7 mouse cellular contexts compared by ENCODE assay signal in the genomic region with DNA sequence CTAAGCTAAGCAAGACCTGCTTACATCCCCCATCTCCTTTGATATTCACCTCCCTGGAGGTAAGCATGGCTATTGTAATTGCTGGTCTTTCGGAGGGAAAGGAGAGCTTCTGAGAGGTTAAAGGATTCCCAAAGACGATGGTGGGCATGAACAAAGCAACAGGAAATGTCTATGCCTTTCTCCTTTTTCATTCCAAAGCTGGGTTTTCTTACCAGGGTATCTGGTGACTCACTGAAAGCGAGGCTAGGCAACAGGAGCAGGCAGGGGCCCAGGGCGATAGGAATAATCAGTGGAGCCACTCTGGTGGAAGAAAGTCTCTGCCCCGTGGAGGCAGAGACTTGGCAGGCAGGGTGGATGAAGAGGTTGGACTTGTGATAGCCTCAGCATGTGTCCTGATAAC. TPM values are rescaled to one million over a fixed set of nuclear protein-coding genes. Genes with fewer than 3 reads are reported as not detected.
DNase-seq lines count a peak whose midpoint lies in the region; ATAC-seq and TF ChIP-seq lines count a peak whose summit lies in the region.

A gene (minus strand): TSS at position 272 of the 400 bp plus-strand sequence.

- peak within 1 kb of the TSS; percentile 92 for H3K4me2 ChIP-seq in lung, embryonic 14.5 days
- peak within 1 kb of the TSS; percentile 90 for H3K4me2 ChIP-seq in embryonic facial prominence, embryonic 11.5 days (ENCODE audit: low read depth, low read length)
- peak within 1 kb of the TSS; percentile 94 for H3K4me2 ChIP-seq in intestine, postnatal 0 days (replicated peaks; ENCODE audit: low read depth)
- H3K4me2 ChIP-seq in neural tube, embryonic 15.5 days: peak within 1 kb of the TSS; percentile 90

- no peaks in the 10 kb centered on the region; the same call in 1 of the 2 replicates for H3K27me3 ChIP-seq in lung, embryonic 14.5 days (ENCODE audit: insufficient read depth, low read length)
- H3K27me3 ChIP-seq in embryonic facial prominence, embryonic 11.5 days (ENCODE audit: control insufficient read depth, insufficient read depth, low read length): no peaks in the 10 kb centered on the region
- no peaks in the 10 kb centered on the region for H3K27me3 ChIP-seq in intestine, postnatal 0 days (replicated peaks; ENCODE audit: control insufficient read depth, insufficient read depth, low read length)
- peaks cover 9% of the 10 kb centered on the region for H3K27me3 ChIP-seq in neural tube, embryonic 15.5 days (replicated peaks)

- peak within 1 kb of the TSS; percentile 65 for H3K9ac ChIP-seq in lung, embryonic 14.5 days
- peak within 1 kb of the TSS; percentile 68 for H3K9ac ChIP-seq in embryonic facial prominence, embryonic 11.5 days (replicated peaks; ENCODE audit: low read length)
- peak within 1 kb of the TSS; percentile 60 for H3K9ac ChIP-seq in intestine, postnatal 0 days (ENCODE audit: low read depth, low read length)
- peak within 1 kb of the TSS; percentile 57 for H3K9ac ChIP-seq in neural tube, embryonic 15.5 days (replicated peaks)

- no peak for DNase-seq in lung, embryonic 14.5 days
- no peak for DNase-seq in lung, postnatal 4 days
- DNase-seq in embryonic facial prominence, embryonic 11.5 days (ENCODE audit: low spot score): no peak
- DNase-seq in thymus, postnatal 4 days: no peak
- no peak for DNase-seq in cerebellum, adult 18-20 months

- no peaks in the 10 kb centered on the region for H3K36me3 ChIP-seq in lung, embryonic 14.5 days (ENCODE audit: insufficient read depth)
- H3K36me3 ChIP-seq in embryonic facial prominence, embryonic 11.5 days (replicated peaks; ENCODE audit: control insufficient read depth, insufficient read depth, low read depth, low read length): no peaks in the 10 kb centered on the region
- no peaks in the 10 kb centered on the region for H3K36me3 ChIP-seq in intestine, postnatal 0 days (ENCODE audit: control insufficient read depth, insufficient read depth)
- no peaks in the 10 kb centered on the region for H3K36me3 ChIP-seq in neural tube, embryonic 15.5 days

- no peak for TF ChIP-seq CTCF in lung, embryonic 14.5 days (IDR thresholded peaks at IDR 0.05; ENCODE audit: low read depth)
- no peak for TF ChIP-seq CTCF in intestine, postnatal 0 days (IDR thresholded peaks at IDR 0.05; ENCODE audit: low read depth)

- peak within 1 kb of the TSS; percentile 60 for H3K4me3 ChIP-seq in lung, embryonic 14.5 days (ENCODE audit: low read depth, low read length)
- peak within 1 kb of the TSS; percentile 49 for H3K4me3 ChIP-seq in embryonic facial prominence, embryonic 11.5 days (ENCODE audit: low read depth, low read length)
- peak within 1 kb of the TSS; percentile 61 for H3K4me3 ChIP-seq in intestine, postnatal 0 days (ENCODE audit: low read depth, low read length)
- peak within 1 kb of the TSS; percentile 52 for H3K4me3 ChIP-seq in neural tube, embryonic 15.5 days (replicated peaks)

- 0 out of 2 replicates have a peak, but pooled peaks cover 3% of the 10 kb centered on the region for H3K4me1 ChIP-seq in lung, embryonic 14.5 days (ENCODE audit: insufficient read depth)
- no peaks in the 10 kb centered on the region for H3K4me1 ChIP-seq in embryonic facial prominence, embryonic 11.5 days (ENCODE audit: control insufficient read depth, insufficient read depth, low read length)
- no peaks in the 10 kb centered on the region for H3K4me1 ChIP-seq in intestine, postnatal 0 days (replicated peaks; ENCODE audit: control insufficient read depth, insufficient read depth, low read length)
- peaks cover 11% of the 10 kb centered on the region for H3K4me1 ChIP-seq in neural tube, embryonic 15.5 days

- 25% methylated on average over 5 of the region's 5 CpGs for WGBS in lung, embryonic 14.5 days
- 13% methylated on average over 5 of the region's 5 CpGs for WGBS in embryonic facial prominence, embryonic 11.5 days
- WGBS in intestine, postnatal 0 days: 49% methylated on average over 5 of the region's 5 CpGs
- 16% methylated on average over 5 of the region's 5 CpGs for WGBS in neural tube, embryonic 15.5 days

- peak within 1 kb of the TSS; percentile 61 for H3K27ac ChIP-seq in lung, embryonic 14.5 days (ENCODE audit: low read depth)
- H3K27ac ChIP-seq in embryonic facial prominence, embryonic 11.5 days (replicated peaks; ENCODE audit: low read depth, low read length): no peak within 1 kb of the TSS
- no peak within 1 kb of the TSS for H3K27ac ChIP-seq in intestine, postnatal 0 days (ENCODE audit: low read depth, low read length)
- no peak within 1 kb of the TSS for H3K27ac ChIP-seq in neural tube, embryonic 15.5 days (replicated peaks)

- no peak for ATAC-seq in lung, embryonic 14.5 days (ENCODE audit: insufficient read depth)
- no peak for ATAC-seq in embryonic facial prominence, embryonic 11.5 days (replicated peaks; ENCODE audit: insufficient number of reproducible peaks, low FRiP score, low TSS enrichment, low read depth)
- ATAC-seq in intestine, postnatal 0 days: no peak
- ATAC-seq in neural tube, embryonic 15.5 days (ENCODE audit: low FRiP score): no peak

- no peaks in the 10 kb centered on the region for H3K9me3 ChIP-seq in lung, embryonic 14.5 days (ENCODE audit: low read depth, low read length)
- no peaks in the 10 kb centered on the region for H3K9me3 ChIP-seq in embryonic facial prominence, embryonic 11.5 days (replicated peaks; ENCODE audit: control insufficient read depth, low read length)
- no peaks in the 10 kb centered on the region for H3K9me3 ChIP-seq in intestine, postnatal 0 days (ENCODE audit: control insufficient read depth)
- no peaks in the 10 kb centered on the region for H3K9me3 ChIP-seq in neural tube, embryonic 15.5 days (replicated peaks)

RNA-seq across cellular contexts. Expression of the gene that starts here (rescaled TPM):
- 21.3 and 22.0 TPM in 2 replicates for polyA plus RNA-seq in lung, embryonic 14.5 days (2014; fragmentation: Nextera tagmentation; extraction: Ambion mirVana)
- 7.6 and 8.3 TPM in 2 replicates for polyA plus RNA-seq in embryonic facial prominence, embryonic 11.5 days (2014; fragmentation: Nextera tagmentation; extraction: Ambion mirVana)
- polyA plus RNA-seq in intestine, postnatal 0 days (2015; fragmentation: Nextera tagmentation; extraction: Ambion mirVana): 11.6 and 11.8 TPM in 2 replicates
- 10.6 and 11.1 TPM in 2 replicates for polyA plus RNA-seq in neural tube, embryonic 15.5 days (2015; fragmentation: Nextera tagmentation; extraction: Ambion mirVana)
